Mouse (Mus musculus) bone marrow macrophage, adult 2 months (primary cell): ENCODE results near the gene Abtb1. TPM values are rescaled to one million over a fixed set of nuclear protein-coding genes. Genes with fewer than 3 reads are reported as not detected.

Source experiments
- H3K27ac ChIP-seq: 2 replicates; pipeline ENCODE4 v1.5.1; 2012; ENCODE audit warnings: low read depth, low read length; ENCODE audit not compliant: insufficient read depth
- H3K4me1 ChIP-seq: 2 replicates; pipeline ENCODE4 v1.6.1; 2012; ENCODE audit warnings: low read length; ENCODE audit not compliant: control insufficient read depth, insufficient read depth
- H3K4me3 ChIP-seq: 2 replicates; pipeline ENCODE4 v1.5.1; 2012; ENCODE audit warnings: mild to moderate bottlenecking, low read length, moderate library complexity; ENCODE audit not compliant: insufficient read depth
- CTCF ChIP-seq: IDR thresholded peaks from 2 replicates; pipeline ENCODE4 v1.5.1; 2012; ENCODE audit warnings: low read depth, mild to moderate bottlenecking, low read length, moderate library complexity
- POLR2A ChIP-seq: IDR thresholded peaks from 2 replicates; pipeline ENCODE4 v1.6.1; 2012; ENCODE audit warnings: mild to moderate bottlenecking, low read depth, low read length, borderline replicate concordance
- polyA plus RNA-seq: library from polyadenylated mRNA; stranded (reverse); fragments of >200 nt; gene quantifications from 2 replicates; pipeline ENCODE4 v1.2.4, GENCODE M21; 2012; ENCODE audit not compliant: missing spikeins, insufficient read depth, insufficient read length

Gene Abtb1
- polyA plus RNA-seq, 1 experiment = 40.7 TPM

DNA sequence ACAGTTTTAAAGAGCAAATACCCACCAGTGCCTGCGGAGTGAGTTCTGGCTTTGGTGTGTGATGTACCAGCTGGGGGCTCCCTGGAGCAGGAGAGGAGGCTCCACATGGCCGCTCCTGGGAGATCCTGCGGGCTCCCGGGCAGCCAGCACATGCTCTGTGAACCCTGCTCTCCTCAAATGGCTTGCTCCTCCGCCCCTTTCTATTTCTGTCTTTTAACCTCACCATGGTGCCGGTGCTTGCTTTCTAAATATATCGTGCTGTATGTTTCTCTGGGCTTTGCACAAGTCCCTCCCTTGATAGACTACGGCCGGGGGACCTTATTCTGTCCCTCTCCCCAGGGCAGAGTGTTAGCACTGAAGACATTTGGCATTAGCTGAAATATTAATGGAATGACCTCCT is 15.5 kb upstream of the Abtb1 start:
- Histone ChIP-seq H3K4me1 (no peaks in the 10 kb centered on the region), H3K27ac (no peak overlapping the region), H3K4me3 (no peak overlapping the region)
- TF ChIP-seq POLR2A (no peak), CTCF (no peak)

DNA sequence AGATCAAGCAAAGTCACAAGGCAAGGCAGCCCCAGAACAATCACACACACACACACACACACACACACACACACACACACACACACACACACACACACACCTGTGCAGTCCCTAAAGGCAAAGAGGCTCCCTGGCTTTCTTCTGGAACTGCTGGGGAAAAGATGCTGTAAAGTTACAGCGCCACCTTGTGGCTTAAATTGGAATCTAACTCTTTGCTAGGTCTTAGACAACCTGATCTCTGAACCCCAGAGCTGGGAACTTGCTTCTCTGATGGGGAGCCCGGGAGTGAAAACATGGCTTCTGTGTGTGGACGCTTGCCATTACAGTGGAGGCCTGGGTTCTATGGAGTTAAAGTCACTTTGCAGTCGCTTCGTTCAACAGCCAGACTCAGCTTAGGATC is 13.9 kb upstream of the Abtb1 start:
- TF ChIP-seq CTCF (no peak), POLR2A (no peak)
- H3K4me1 ChIP-seq = no peaks in the 10 kb centered on the region
- no peak overlapping the region for H3K27ac ChIP-seq
- H3K4me3 ChIP-seq = no peak overlapping the region

DNA sequence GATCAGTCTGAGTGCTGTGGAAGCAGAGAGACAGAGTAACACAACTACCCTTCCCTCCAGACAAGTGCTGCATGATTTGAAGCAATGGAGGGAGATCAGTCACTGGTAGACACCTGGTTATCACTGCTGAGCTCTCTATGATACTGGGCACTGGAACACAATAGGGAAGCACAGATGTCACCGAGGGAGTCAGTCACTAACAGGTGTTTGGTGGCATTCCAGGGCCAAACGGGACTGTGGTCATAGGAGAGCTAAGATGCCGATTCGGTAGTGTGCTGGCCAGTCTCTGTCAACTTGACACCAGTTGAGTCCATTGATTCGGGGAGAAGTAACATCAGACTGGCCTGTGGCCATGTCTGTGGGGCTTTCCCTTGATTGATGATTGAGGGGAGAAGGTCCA is 12.7 kb upstream of the Abtb1 start:
- Histone ChIP-seq H3K27ac (no peak overlapping the region), H3K4me3 (no peak overlapping the region), H3K4me1 (no peaks in the 10 kb centered on the region)
- TF ChIP-seq POLR2A (no peak), CTCF (no peak)

DNA sequence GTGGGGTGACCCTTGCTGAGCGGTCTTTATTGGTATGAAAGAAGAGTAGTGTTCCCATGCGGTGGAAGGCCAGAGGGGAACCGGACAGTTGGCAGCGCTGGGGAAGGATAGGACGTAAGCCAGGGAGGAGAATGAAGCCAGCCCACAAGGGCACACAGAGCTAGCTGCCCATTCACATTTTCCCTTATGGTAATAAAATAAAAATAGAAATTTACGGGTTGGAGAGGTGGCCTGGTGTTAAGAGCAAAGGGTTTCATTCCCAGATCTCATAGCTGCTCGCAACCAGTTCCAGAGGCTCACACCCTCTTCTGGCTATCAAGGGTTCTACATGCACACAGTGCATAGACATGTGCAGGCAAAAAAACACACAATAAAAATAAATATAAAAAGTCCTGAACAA is 8.2 kb upstream of the Abtb1 start:
- Histone ChIP-seq H3K4me1 (no peaks in the 10 kb centered on the region), H3K4me3 (no peak overlapping the region), H3K27ac (no peak overlapping the region)
- TF ChIP-seq POLR2A (no peak), CTCF (no peak)

DNA sequence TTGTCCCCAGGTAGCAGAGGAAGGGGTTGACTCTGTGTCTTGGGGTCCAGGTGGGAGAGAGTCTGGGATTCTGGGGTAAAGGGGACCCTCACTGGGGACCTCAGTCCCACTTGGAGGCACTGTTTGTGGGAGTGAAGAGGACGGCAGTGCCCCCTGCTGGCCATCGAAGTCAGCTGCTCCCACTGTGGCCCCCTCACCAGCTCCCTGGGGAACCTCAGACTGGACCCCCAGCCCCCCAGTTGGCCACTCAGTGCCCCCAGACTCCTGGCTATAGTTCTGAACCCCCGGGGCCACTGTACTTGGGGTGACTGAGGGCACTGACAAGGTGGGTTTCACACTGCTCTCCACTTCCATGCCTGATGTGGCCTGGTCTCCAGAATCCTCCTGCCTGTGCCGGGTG is 7.5 kb upstream of the Abtb1 start:
- peak; percentile 92 for TF ChIP-seq CTCF
- TF ChIP-seq POLR2A = no peak

DNA sequence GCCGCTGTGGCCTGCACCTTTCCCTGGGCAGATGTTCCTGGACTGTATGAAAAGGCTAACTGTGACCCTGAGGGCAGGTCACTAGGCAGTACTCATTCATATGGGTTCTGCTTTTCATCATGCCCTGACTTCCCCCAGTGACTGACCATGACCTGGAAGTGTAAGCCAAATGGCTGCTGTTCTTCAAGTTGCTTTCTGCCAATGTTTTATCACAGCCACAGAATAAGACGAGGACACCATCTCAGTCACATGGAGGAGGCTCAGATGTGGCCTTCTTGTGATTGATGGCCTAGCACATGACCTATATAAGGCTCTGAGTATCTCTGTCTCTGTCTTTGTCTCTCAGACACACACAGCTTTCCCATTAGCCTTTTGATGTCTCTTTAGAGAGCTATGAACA is 5.8 kb upstream of the Abtb1 start:
- Histone ChIP-seq H3K4me1 (0 out of 2 replicates have a peak, but pooled peaks cover 5% of the 10 kb centered on the region), H3K27ac (no peak overlapping the region), H3K4me3 (no peak overlapping the region)
- TF ChIP-seq CTCF (no peak), POLR2A (no peak)

More for the DNA sequence above, 7.5 kb upstream of the Abtb1 start:
- Histone ChIP-seq H3K4me1 (no peaks in the 10 kb centered on the region), H3K27ac (no peak overlapping the region), H3K4me3 (no peak overlapping the region)

DNA sequence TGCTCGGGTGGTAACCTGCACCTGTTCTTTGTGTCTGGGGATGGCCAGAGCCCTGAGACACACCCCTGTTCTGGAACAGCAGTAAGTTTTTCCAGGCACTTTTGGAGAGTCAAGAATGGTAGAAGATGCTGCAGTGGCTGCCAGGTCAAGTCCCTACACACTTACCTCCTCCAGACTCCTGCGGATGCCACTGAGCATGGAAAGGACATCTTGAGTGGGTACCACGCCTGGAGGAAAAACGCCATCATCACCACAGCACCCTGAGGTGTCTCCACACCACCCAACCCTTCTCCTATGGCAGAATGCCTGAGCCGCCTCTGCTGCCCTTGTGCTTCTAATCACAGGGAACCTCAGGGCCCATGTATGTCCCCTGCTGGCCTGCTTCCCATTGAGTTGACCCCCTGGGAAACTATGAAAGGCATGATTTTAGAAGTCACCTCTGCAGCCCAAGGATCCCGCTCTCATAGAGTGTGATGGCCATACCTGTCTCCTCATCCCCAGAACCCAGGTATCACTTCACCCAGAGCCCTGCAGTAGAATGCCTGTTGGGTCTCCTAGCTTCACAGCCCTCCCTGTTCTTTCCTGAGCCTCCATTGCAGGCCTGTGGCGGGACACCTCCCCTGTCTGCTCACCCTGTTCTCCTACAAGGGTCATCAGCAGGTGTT is 3.2 kb upstream of the Abtb1 start:
- Histone ChIP-seq H3K4me1 (peaks cover 13% of the 10 kb centered on the region), H3K27ac (no peak overlapping the region)
- TF ChIP-seq CTCF = no peak
- TF ChIP-seq POLR2A = no peak

DNA sequence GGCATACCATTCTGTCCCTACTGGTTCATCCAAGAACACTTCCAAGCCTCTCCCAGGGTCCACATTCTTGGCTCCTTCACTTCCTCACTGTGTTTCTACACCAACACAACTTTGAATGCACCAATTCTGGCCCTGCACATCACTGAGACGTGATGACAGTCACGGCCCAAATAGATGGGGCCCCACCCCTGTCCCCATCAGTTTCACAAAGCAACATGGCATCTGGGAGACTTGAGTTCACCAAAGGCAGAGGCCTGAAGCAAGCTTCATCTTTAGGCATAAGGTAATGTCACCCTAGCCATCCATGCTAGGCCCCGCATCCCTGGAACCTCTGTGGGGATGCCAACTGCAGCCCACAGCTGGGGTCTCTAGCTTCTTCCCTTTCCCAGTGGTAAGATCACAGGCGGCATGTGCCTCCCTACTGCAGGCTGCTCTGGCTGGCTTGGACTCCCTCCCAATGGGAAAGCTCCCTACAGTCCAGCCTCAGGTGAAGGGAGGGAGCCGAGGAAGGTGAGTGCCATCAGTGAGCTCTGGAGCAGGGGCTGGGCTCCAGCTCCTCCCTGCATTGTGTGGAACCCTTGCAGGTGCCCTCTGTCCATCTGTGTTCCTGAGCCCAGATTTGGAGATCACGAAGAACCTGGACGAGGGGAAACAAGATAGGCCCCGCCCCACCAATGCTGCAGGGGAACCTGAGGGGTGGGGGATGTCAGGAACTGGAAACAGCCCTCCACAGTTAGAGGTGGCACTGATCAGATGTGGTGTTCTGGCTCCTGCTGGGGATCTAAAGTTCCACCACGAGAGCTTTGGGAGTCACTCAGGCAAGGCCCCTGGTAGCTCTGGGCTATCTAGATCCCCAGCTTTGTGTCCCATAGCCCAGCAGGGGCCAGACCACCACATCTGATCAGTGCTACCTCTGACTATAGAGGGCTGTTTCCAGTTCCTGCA is 2.3 kb upstream of the Abtb1 start:
- H3K4me3 ChIP-seq = no peak overlapping the region
- TF ChIP-seq CTCF (no peak), POLR2A (no peak)

More for the DNA sequence above, 3.2 kb upstream of the Abtb1 start:
- no peak overlapping the region for H3K4me3 ChIP-seq

DNA sequence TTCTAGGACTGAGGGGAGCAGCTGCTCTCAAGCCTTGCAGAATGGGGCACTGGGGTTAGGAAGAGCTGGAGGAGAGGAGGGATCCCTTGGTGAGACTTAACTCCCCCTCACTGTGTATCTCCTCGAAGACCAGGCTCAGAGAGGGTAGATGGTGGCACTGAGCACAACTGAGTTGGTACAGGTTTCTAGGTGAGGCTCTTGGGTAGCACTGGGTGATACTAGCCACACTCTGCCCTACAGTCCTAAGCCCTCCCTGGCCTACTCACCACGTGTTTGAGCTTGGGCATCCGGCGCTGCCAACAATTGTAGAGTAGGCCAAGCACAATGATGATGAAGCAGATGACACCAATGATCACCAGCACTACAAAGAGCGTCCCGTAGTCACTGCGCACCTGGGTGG is 1.5 kb upstream of the Abtb1 start:
- no peak overlapping the region for H3K27ac ChIP-seq
- peak overlapping the region; percentile 72; the same call in 1 of the 2 replicates for H3K4me3 ChIP-seq
- peaks cover 13% of the 10 kb centered on the region for H3K4me1 ChIP-seq
- TF ChIP-seq CTCF (no peak), POLR2A (no peak)

More for the DNA sequence above, 2.3 kb upstream of the Abtb1 start:
- Histone ChIP-seq H3K27ac (no peak overlapping the region), H3K4me1 (peaks cover 13% of the 10 kb centered on the region)

DNA sequence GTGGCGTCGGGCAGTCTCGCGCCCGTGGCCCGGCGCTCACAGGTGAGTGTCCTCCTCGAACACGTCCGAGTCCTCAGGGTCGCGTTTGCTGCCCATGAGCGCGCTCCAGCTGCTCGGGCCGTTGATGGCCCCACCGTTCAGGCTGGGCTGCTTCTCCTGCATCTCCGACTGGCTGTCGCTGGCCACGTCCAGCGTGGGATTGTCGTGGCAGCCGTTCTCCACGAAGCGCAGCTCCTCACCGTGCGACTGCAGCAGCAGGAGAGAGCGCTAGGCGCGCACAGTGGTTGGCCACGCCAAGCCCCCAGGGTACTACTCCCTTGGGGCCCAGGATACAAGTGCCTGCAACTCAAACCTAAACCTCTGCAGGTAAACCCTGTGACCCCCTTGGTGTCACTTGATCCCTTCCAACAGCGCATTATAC is 957 bp upstream of the Abtb1 start:
- Histone ChIP-seq H3K27ac (no peak overlapping the region), H3K4me3 (peak overlapping the region; percentile 72), H3K4me1 (peaks cover 16% of the 10 kb centered on the region)
- TF ChIP-seq POLR2A = no peak
- no peak for TF ChIP-seq CTCF
